Mouse (Mus musculus): ENCODE measurements at regions not wholly inside any gene's neighbourhood (a gene's known extent, or its start where the extent isn't known, plus 50 kb on each side); places are given as distances from the start of the nearest gene placed in this dataset.

DNA sequence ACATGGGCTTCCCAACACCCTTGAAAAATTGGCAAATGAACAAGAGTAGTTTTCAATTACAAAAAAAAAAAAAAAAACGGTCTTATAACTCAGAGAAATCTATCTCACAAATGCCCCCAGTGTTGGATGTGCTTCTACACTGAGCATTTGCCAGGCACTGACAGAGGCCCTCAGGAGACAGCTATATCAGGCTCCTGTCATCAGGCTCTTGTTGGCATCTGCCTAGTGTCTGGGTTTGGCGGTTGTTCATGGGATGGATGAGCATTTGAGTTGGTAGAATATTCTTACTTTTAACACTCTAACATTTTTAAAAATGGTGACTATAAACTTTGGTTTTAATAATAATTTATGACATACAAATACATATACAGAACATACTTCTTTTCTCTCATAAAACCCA is 1555.4 kb upstream of the Map3k7 start:
- peak; percentile 1 for DNase-seq (ENCODE audit: low spot score)

DNA sequence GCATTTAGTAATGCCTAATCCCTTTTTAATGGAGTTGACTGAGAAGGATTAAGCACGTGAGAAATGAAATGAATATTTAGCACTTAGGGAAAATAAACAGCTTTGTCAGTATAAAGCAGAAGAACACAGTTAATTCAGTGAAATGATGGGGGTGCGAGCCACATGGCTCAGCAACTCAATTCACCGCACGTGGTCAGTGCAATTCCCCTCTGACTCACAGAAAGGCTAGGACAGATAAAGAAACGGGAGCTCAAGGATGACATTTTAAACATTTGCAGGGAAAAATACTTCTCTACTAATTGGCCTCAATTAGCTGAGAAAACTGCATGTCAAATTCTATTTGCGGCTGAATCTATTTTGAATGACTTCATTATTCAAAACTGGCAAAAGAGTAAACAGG is 1516.3 kb upstream of the Map3k7 start:
- no peak for DNase-seq (ENCODE audit: low spot score)

DNA sequence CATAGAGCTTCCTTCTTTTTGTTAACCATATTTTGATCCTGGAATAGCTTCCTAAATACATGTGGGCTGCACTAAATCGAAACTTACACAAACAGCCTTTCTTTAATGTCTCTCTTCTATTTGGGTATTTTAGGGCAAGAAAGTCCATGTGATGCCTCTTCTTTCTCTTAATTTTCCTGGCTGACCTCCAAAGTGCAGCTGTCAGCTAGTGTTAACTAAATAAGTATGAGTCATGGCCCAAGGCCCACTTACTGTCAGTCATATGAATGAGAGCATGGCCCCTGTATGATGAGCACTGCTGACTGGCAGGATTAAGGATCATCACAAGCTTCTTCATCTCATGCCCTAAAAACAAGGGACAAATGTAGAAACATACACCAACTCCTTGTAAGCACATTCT is 1513.5 kb upstream of the Map3k7 start:
- no peak for DNase-seq (ENCODE audit: low spot score)

DNA sequence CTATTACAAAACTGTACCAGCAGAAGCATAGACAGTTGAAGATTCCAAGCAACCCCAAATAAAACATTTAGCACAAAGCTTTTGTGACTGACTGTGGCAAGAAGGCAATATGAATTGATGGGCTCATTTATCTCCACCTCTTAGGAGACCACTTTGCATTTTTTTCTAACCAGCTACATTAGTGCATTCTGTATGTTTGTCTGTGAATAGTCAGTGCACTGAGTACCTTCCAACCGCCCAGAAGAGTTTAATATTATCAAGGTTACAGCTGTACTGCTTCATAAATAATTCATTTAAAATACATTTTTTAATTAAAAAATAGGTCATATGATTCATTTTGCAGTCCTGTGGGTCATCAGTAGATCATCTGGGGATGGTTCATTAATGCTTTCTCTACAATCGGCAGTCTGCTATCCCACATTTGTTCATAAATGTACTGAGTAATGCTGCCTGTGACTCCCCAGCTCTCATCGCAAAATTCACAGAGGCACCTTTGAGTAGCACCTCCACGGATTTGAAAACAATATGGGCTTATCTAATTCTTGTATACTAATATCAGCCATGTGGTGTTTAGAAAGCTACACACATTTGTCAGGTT is 1496.5 kb upstream of the Map3k7 start:
- DNase-seq (ENCODE audit: low spot score) = no peak

DNA sequence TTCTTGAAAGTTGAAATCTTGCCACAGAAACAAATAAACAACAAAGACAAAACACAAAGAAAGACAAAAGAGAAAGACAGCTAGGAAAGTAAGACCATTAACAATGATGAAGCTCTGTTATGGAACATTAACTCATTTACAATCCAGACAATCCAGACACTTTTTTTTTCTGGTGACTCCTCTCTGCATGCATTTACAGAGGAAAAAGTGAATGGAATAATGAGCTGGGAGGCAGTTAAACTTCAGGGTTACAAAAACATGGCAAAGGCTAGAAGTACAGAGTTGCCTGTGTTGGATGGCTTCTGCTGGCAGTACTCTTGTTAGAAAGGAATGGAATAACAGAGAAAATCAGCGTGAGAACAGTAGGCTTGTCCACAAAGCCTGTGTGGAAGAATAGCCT is 1487.3 kb upstream of the Map3k7 start:
- no peak for DNase-seq (ENCODE audit: low spot score)

DNA sequence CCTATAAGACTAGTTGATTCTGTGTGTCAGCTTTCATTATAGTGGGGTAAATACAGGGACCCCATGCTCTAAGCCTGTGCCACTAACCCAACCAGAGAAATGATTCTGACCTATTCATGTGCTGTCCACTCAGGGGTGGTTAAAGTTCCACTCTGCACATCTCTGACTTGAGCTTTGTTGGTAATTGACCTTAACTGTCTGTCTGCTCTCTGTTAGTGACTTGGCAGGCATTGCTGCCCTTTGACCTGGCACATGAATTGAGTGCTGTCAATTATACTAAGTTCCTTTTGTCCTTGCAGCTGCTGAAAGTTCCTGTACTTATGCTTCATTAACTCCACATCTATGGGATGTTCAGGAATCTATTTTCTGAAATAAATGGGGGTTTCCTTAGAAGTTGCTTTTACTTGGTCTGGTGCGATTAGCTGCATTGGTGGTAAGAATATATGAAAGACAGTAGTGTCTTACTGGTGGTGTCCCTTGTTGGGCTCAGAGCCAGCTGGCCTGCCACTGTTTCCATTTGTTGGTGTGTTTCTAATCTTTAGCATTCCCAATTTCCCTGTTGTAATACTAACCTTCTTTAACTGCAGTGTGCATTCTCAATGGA is 1463.7 kb upstream of the Map3k7 start:
- DNase-seq (ENCODE audit: low spot score) = no peak

Data from heart, adult 8-10 months (tissue).